Mouse (Mus musculus) megakaryocyte, embryonic 14.5 days (primary cell): Measurements from ENCODE around the gene Hist1h2ab. TPM values are rescaled to one million over a fixed set of nuclear protein-coding genes. Genes with fewer than 3 reads are reported as not detected.

Experiments used
- H3K27me3 ChIP-seq: replicated peaks from 2 replicates; pipeline ENCODE3; 2012; ENCODE audit warnings: inconsistent platforms
- H3K36me3 ChIP-seq: replicated peaks from 2 replicates; pipeline ENCODE3; 2012; ENCODE audit warnings: low read length, inconsistent platforms, mixed read lengths
- H3K4me1 ChIP-seq: 2 replicates; pipeline ENCODE4 v1.6.1; 2012; ENCODE audit warnings: inconsistent platforms
- H3K4me3 ChIP-seq: replicated peaks from 2 replicates; pipeline ENCODE3; 2012; ENCODE audit warnings: moderate library complexity, mild to moderate bottlenecking, inconsistent platforms
- H3K9me3 ChIP-seq: 2 replicates; pipeline ENCODE4 v1.6.1; 2012; ENCODE audit warnings: inconsistent platforms
- FLI1 ChIP-seq: IDR thresholded peaks from 2 replicates; pipeline ENCODE4 v1.6.1; 2012; ENCODE audit warnings: low read length, inconsistent platforms, mixed read lengths
- GATA1 ChIP-seq: IDR thresholded peaks from 3 replicates; pipeline ENCODE4 v1.6.1; 2012; ENCODE audit warnings: mixed read lengths, low read length, inconsistent platforms, borderline replicate concordance
- polyA plus RNA-seq: library from polyadenylated mRNA; stranded (reverse); fragments of >175 nt; gene quantifications from 2 replicates; pipeline ENCODE4 v1.2.3, GENCODE M21; 2012; ENCODE audit warnings: low replicate concordance; ENCODE audit not compliant: insufficient read depth

Gene Hist1h2ab
- polyA plus RNA-seq, 1 experiment, result 17.5 TPM

GRCm38 (mm10) chr13:23753314-23754078 lies 2.6 kb downstream of the Hist1h2ab start:
- Histone ChIP-seq H3K36me3 (no peaks in the 10 kb centered on the region), H3K4me3 (no peak overlapping the region), H3K9me3 (no peaks in the 10 kb centered on the region), H3K27me3 (no peaks in the 10 kb centered on the region), H3K4me1 (peaks cover 54% of the 10 kb centered on the region)
- TF ChIP-seq GATA1 (no peak), FLI1 (no peak)

- TF ChIP-seq GATA1 (no peak), FLI1 (no peak)
- Histone ChIP-seq H3K9me3 (no peaks in the 10 kb centered on the region), H3K4me3 (no peak overlapping the region), H3K36me3 (no peaks in the 10 kb centered on the region), H3K27me3 (no peaks in the 10 kb centered on the region), H3K4me1 (peaks cover 50% of the 10 kb centered on the region)
These were observed 4.1 kb downstream of the Hist1h2ab start for GRCm38 (mm10) chr13:23755000-23755399.

DNA sequence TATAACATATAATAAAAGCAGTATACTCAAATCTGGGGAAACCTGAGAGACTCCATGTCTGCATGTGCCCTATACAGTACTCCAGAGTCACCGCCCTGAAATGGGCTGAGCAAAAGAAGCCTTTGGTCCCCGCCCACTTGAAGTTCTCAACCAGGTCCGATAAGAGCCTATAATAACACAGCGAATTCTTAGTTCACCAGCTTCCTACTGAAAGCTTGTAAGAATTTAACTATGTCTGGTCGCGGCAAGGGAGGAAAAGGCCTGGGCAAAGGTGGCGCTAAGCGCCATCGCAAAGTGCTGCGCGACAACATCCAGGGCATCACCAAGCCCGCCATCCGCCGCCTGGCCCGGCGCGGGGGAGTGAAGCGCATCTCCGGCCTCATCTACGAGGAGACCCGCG lies 5.9 kb downstream of the Hist1h2ab start, which contains the start of gene Hist1h4b:
TSS of gene Hist1h4b (plus strand) at position 224 of the 400 bp plus-strand sequence.
- peak within 1 kb of the TSS; percentile 85 for H3K4me3 ChIP-seq
- no peaks in the 10 kb centered on the region for H3K9me3 ChIP-seq
- TF ChIP-seq FLI1 (no peak), GATA1 (no peak)
- H3K4me1 ChIP-seq, result peaks cover 58% of the 10 kb centered on the region
- H3K27me3 ChIP-seq, result no peaks in the 10 kb centered on the region
- no peaks in the 10 kb centered on the region for H3K36me3 ChIP-seq

DNA sequence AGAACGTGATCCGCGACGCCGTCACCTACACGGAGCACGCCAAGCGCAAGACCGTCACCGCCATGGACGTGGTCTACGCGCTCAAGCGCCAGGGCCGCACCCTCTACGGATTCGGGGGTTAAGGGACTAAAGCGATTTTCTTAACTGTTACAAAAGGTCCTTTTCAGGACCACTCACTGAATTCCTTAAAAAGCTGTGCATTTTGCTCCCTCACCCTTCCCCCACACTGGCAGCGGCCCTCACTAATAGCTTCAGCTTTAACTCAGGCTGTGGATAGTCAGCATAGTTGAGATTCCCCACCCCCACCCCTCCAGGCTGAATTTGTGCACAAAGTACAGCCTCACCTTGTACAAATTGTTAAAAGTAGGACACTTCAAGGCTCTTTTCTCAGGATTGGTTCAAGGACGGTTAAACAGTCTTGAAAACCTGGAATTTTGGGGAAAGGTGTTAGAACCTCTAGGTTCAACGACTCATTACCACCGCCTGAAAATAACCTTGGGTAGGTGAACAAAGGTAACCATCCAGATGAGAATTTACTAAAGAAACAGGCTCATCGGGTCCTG lies 6.4 kb downstream of the Hist1h2ab start:
- H3K9me3 ChIP-seq, result no peaks in the 10 kb centered on the region
- peaks cover 56% of the 10 kb centered on the region for H3K4me1 ChIP-seq
- TF ChIP-seq FLI1 (no peak), GATA1 (no peak)

GRCm38 (mm10) chr13:23757921-23758320 lies 7.0 kb downstream of the Hist1h2ab start:
- Histone ChIP-seq H3K27me3 (no peaks in the 10 kb centered on the region), H3K36me3 (no peaks in the 10 kb centered on the region), H3K9me3 (no peaks in the 10 kb centered on the region), H3K4me1 (peaks cover 59% of the 10 kb centered on the region), H3K4me3 (peak overlapping the region; percentile 85)
- TF ChIP-seq GATA1, result no peak
- no peak for TF ChIP-seq FLI1

More for the DNA sequence above, 6.4 kb downstream of the Hist1h2ab start:
- peak overlapping the region; percentile 85 for H3K4me3 ChIP-seq
- no peaks in the 10 kb centered on the region for H3K36me3 ChIP-seq
- no peaks in the 10 kb centered on the region for H3K27me3 ChIP-seq

DNA sequence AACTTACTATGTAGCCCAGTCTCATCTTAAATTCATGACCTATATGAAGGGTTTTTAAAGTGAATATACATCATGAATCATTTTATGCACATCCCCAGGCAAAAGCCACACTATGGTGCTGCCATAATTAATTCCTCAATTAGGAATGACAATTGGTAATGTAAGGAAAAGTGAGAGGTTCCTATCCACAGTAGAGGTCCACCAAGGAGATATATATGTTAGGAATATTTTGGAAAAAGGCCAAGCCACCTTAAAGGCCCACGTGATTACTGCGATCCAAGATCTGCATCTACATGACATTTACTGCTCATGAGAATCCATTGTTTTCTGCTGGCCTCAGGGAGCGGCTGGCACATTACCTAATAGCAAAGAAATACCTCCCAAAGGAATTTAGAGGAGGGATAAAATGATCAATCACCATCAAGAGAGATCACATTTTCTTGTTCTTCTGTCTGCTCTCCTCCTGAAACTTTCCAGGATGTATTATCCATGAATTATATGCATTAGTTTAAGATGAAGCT lies 8.4 kb downstream of the Hist1h2ab start:
- TF ChIP-seq GATA1 (no peak), FLI1 (no peak)
- Histone ChIP-seq H3K27me3 (no peaks in the 10 kb centered on the region), H3K4me1 (peaks cover 64% of the 10 kb centered on the region), H3K36me3 (no peaks in the 10 kb centered on the region), H3K4me3 (no peak overlapping the region), H3K9me3 (no peaks in the 10 kb centered on the region)

GRCm38 (mm10) chr13:23759916-23760239 lies 9.0 kb downstream of the Hist1h2ab start:
- no peak for TF ChIP-seq FLI1
- no peak for TF ChIP-seq GATA1
- Histone ChIP-seq H3K4me1 (peaks cover 69% of the 10 kb centered on the region), H3K4me3 (peak overlapping the region; percentile 86), H3K36me3 (no peaks in the 10 kb centered on the region), H3K27me3 (no peaks in the 10 kb centered on the region), H3K9me3 (no peaks in the 10 kb centered on the region)

- Histone ChIP-seq H3K27me3 (no peaks in the 10 kb centered on the region), H3K36me3 (no peaks in the 10 kb centered on the region), H3K9me3 (no peaks in the 10 kb centered on the region), H3K4me3 (peak overlapping the region; percentile 86), H3K4me1 (peaks cover 68% of the 10 kb centered on the region)
- TF ChIP-seq FLI1, result no peak
- no peak for TF ChIP-seq GATA1
These were observed 9.5 kb downstream of the Hist1h2ab start for GRCm38 (mm10) chr13:23760240-23760971.

DNA sequence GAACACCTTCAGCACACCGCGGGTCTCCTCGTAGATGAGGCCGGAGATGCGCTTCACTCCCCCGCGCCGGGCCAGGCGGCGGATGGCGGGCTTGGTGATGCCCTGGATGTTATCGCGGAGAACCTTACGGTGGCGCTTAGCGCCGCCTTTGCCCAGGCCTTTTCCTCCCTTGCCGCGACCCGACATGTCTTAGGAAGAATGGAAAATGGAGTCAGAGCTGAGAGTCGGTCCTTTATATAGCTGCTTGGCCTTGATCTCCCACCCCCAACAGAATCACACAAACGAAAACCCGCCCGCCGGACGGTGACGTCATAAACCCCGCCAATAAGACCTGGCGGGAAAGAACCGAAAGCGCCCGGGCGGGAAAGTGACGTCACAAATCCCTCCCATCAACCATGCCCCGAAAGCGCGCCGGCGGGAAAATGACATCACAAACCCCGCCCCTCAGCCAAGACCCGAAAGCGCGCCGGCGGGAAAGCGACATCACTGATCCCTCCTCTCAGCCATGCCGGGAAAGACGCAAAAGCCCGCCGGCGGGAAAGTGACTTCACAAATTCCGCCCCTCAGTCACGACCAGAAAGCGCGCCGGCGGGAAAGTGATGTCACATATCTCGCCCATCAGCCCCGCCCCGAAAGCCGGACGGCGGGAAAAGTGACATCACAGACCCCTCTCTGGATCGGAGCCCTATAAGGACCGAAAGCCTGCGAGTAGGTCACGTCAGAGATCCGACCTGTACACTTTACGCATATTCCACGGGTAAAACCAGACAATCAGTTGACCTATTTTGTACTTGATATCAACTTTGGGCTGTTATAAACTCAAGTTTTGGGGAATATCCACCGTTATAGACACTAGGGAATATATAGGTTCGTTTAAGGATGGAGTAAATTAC lies 10.3 kb downstream of the Hist1h2ab start, which contains the start of gene Hist1h4a:
TSS of gene Hist1h4a (minus strand) at position 259 of the 893 bp plus-strand sequence.
- no peaks in the 10 kb centered on the region for H3K27me3 ChIP-seq
- TF ChIP-seq GATA1 (no peak), FLI1 (peak; percentile 67; the same call in 1 of the 2 replicates)
- peaks cover 62% of the 10 kb centered on the region for H3K4me1 ChIP-seq
- H3K9me3 ChIP-seq, result no peaks in the 10 kb centered on the region
- H3K4me3 ChIP-seq, result peak within 1 kb of the TSS; percentile 92
- H3K36me3 ChIP-seq, result no peaks in the 10 kb centered on the region
